Mouse (Mus musculus) brain, adult 2 months (tissue): ENCODE data around the gene Nhej1.

ENCODE experiments used
- DNase-seq: peaks from one replicate; pipeline ENCODE4 v3.0.0; 2011; ENCODE audit warnings: low read depth, low spot score

The Nhej1 gene

GRCm38 (mm10) chr1:75128641-75129040, 3.6 kb upstream of the Nhej1 start:
- DNase-seq: peak; percentile 79

- DNase-seq: no peak
These were observed 418 bp upstream of the Nhej1 start for GRCm38 (mm10) chr1:75125418-75125817.

- DNase-seq: no peak
These were observed 2.8 kb downstream of the Nhej1 start for GRCm38 (mm10) chr1:75122211-75122610.

- DNase-seq: peak; percentile 72
These were observed 72.9 kb downstream of the Nhej1 start for GRCm38 (mm10) chr1:75052091-75052490.

- DNase-seq: no peak
These were observed 73.6 kb downstream of the Nhej1 start for GRCm38 (mm10) chr1:75051428-75051827.

GRCm38 (mm10) chr1:75048571-75048970, 76.4 kb downstream of the Nhej1 start:
- DNase-seq: no peak

GRCm38 (mm10) chr1:75048041-75048440, 77.0 kb downstream of the Nhej1 start:
- DNase-seq: no peak

GRCm38 (mm10) chr1:75040429-75040828, 84.6 kb downstream of the Nhej1 start:
- DNase-seq: no peak

GRCm38 (mm10) chr1:75032041-75032440, 93.0 kb downstream of the Nhej1 start:
- peak; percentile 13 for DNase-seq

GRCm38 (mm10) chr1:75027061-75027779, 97.8 kb downstream of the Nhej1 start:
- no peak for DNase-seq

- DNase-seq: peak; percentile 9
These were observed 100.4 kb downstream of the Nhej1 start for GRCm38 (mm10) chr1:75024419-75025199.

GRCm38 (mm10) chr1:75022216-75022615, 102.8 kb downstream of the Nhej1 start:
- no peak for DNase-seq

GRCm38 (mm10) chr1:75016846-75017245, 108.2 kb downstream of the Nhej1 start:
- peak; percentile 88 for DNase-seq

GRCm38 (mm10) chr1:75015551-75016265, 109.3 kb downstream of the Nhej1 start:
- no peak for DNase-seq

- no peak for DNase-seq
These were observed 110.7 kb downstream of the Nhej1 start for GRCm38 (mm10) chr1:75014210-75014845.

GRCm38 (mm10) chr1:75010817-75011216, 114.2 kb downstream of the Nhej1 start:
- DNase-seq: no peak

GRCm38 (mm10) chr1:75010203-75010602, 114.8 kb downstream of the Nhej1 start:
- DNase-seq: no peak

GRCm38 (mm10) chr1:75006016-75006415, 119.0 kb downstream of the Nhej1 start:
- DNase-seq: no peak

GRCm38 (mm10) chr1:75001183-75001582, 123.8 kb downstream of the Nhej1 start:
- peak; percentile 51 for DNase-seq

- DNase-seq: peak; percentile 69
These were observed 124.5 kb downstream of the Nhej1 start for GRCm38 (mm10) chr1:75000496-75000895.

- DNase-seq: no peak
These were observed 125.8 kb downstream of the Nhej1 start for GRCm38 (mm10) chr1:74999173-74999572.

- DNase-seq: no peak
These were observed 127.8 kb downstream of the Nhej1 start for GRCm38 (mm10) chr1:74997231-74997630.
